Mouse (Mus musculus) kidney, embryonic 16.5 days (tissue): ENCODE data around the gene Dpy19l3. TPM values are rescaled to one million over a fixed set of nuclear protein-coding genes. Genes with fewer than 3 reads are reported as not detected.

Experiments used
- ATAC-seq: fragments of 200-750 bp; cut with Nextera tagmentation; 2 replicates; pipeline ENCODE4 v1.8.0; 2017; ENCODE audit warnings: moderate TSS enrichment; ENCODE audit not compliant: low FRiP score, low TSS enrichment
- H3K27ac ChIP-seq: fragments of 300-500 bp; sonication (generic); 2 replicates; pipeline ENCODE4 v1.5.1; 2014; ENCODE audit warnings: low read length
- H3K27me3 ChIP-seq: fragments of 300-500 bp; sonication (generic); 2 replicates; pipeline ENCODE4 v1.6.1; 2014; ENCODE audit warnings: low read length, control low read depth, mixed read lengths; ENCODE audit not compliant: insufficient read depth
- H3K36me3 ChIP-seq: fragments of 300-500 bp; sonication (generic); 2 replicates; pipeline ENCODE4 v1.6.1; 2014; ENCODE audit warnings: low read length, control low read depth, mixed read lengths; ENCODE audit not compliant: insufficient read depth
- H3K4me1 ChIP-seq: fragments of 300-500 bp; sonication (generic); 2 replicates; pipeline ENCODE4 v1.6.1; 2014; ENCODE audit warnings: low read length, control low read depth, mixed read lengths; ENCODE audit not compliant: insufficient read depth
- H3K4me2 ChIP-seq: fragments of 300-500 bp; sonication (generic); replicated peaks from 2 replicates; pipeline ENCODE4 v1.6.1; 2014; ENCODE audit warnings: low read depth, low read length
- H3K4me3 ChIP-seq: fragments of 300-500 bp; sonication (generic); 2 replicates; pipeline ENCODE4 v1.5.1; 2014; ENCODE audit warnings: mild to moderate bottlenecking, low read length
- H3K9ac ChIP-seq: fragments of 300-500 bp; sonication (generic); replicated peaks from 2 replicates; pipeline ENCODE4 v1.6.1; 2014; ENCODE audit warnings: low read length
- H3K9me3 ChIP-seq: fragments of 300-500 bp; sonication (generic); 2 replicates; pipeline ENCODE4 v1.6.1; 2016; ENCODE audit warnings: low read length, control low read depth
- WGBS: fragments of 180-500 bp; shearing (Covaris S2); extraction: QIAGEN DNeasy Blood & Tissue Kit; methylation state at CpG from one replicate; pipeline ENCODE4 v1.1.7; 2014; 5-methylcytosine and 5-hydroxymethylcytosine counted together
- polyA plus RNA-seq: library from polyadenylated mRNA; unstranded; fragments of >200 nt; fragmentation: Nextera tagmentation; extraction: Ambion mirVana; gene quantifications from 2 replicates; pipeline ENCODE4 v1.2.1, GENCODE M21; 2015

The Dpy19l3 gene
- polyA plus RNA-seq, 1 experiment from 2014 or later, result 27.5 TPM

GRCm38 (mm10) chr7:35699005-35699404 lies 55.2 kb downstream of the Dpy19l3 start:
- ATAC-seq, result no peak

GRCm38 (mm10) chr7:35698073-35698472 lies 56.2 kb downstream of the Dpy19l3 start:
- no peaks in the 10 kb centered on the region; the same call in 1 of the 2 replicates for H3K9me3 ChIP-seq
- H3K4me3 ChIP-seq, result no peak overlapping the region
- ATAC-seq, result no peak
- H3K27ac ChIP-seq, result no peak overlapping the region
- H3K4me1 ChIP-seq, result no peaks in the 10 kb centered on the region
- peaks cover 17% of the 10 kb centered on the region for H3K36me3 ChIP-seq
- H3K9ac ChIP-seq, result no peak overlapping the region
- WGBS, result 97% methylated on average over 1 of the region's 1 CpGs
- H3K27me3 ChIP-seq, result no peaks in the 10 kb centered on the region
- H3K4me2 ChIP-seq, result no peak overlapping the region

More at GRCm38 (mm10) chr7:35699005-35699404, 55.2 kb downstream of the Dpy19l3 start:
- Histone ChIP-seq H3K4me2 (no peak overlapping the region), H3K9ac (no peak overlapping the region), H3K9me3 (no peaks in the 10 kb centered on the region; the same call in 1 of the 2 replicates), H3K4me1 (no peaks in the 10 kb centered on the region), H3K36me3 (peaks cover 21% of the 10 kb centered on the region), H3K27ac (no peak overlapping the region), H3K27me3 (no peaks in the 10 kb centered on the region), H3K4me3 (no peak overlapping the region)
- WGBS, result 87% methylated on average over 8 of the region's 8 CpGs

GRCm38 (mm10) chr7:35692641-35693040 lies 61.6 kb downstream of the Dpy19l3 start:
- no peak for ATAC-seq
- no peak overlapping the region for H3K27ac ChIP-seq
- no peak overlapping the region for H3K4me3 ChIP-seq
- H3K4me1 ChIP-seq, result peaks cover 14% of the 10 kb centered on the region
- no peak overlapping the region for H3K4me2 ChIP-seq
- H3K9ac ChIP-seq, result no peak overlapping the region
- H3K9me3 ChIP-seq, result no peaks in the 10 kb centered on the region; the same call in 1 of the 2 replicates
- no peaks in the 10 kb centered on the region for H3K27me3 ChIP-seq
- H3K36me3 ChIP-seq, result peaks cover 11% of the 10 kb centered on the region
- 89% methylated on average over 12 of the region's 12 CpGs for WGBS

GRCm38 (mm10) chr7:35692117-35692516 lies 62.1 kb downstream of the Dpy19l3 start:
- no peak for ATAC-seq
- Histone ChIP-seq H3K9ac (no peak overlapping the region), H3K4me3 (no peak overlapping the region), H3K9me3 (no peaks in the 10 kb centered on the region; the same call in 1 of the 2 replicates), H3K36me3 (peaks cover 11% of the 10 kb centered on the region), H3K4me1 (peaks cover 20% of the 10 kb centered on the region), H3K27me3 (no peaks in the 10 kb centered on the region), H3K27ac (no peak overlapping the region), H3K4me2 (no peak overlapping the region)
- WGBS, result 84% methylated on average over 14 of the region's 14 CpGs

- Histone ChIP-seq H3K27ac (no peak overlapping the region), H3K27me3 (no peaks in the 10 kb centered on the region), H3K4me1 (peaks cover 29% of the 10 kb centered on the region), H3K4me2 (no peak overlapping the region), H3K9ac (no peak overlapping the region), H3K9me3 (no peaks in the 10 kb centered on the region), H3K36me3 (peaks cover 4% of the 10 kb centered on the region; the same call in 1 of the 2 replicates), H3K4me3 (no peak overlapping the region)
- ATAC-seq, result no peak
- 70% methylated on average over 11 of the region's 11 CpGs for WGBS
Observed at GRCm38 (mm10) chr7:35688781-35689349, 65.4 kb downstream of the Dpy19l3 start.

- peaks cover 29% of the 10 kb centered on the region for H3K4me1 ChIP-seq
- ATAC-seq, result peak; percentile 28; the same call in 1 of the 2 replicates
- no peak overlapping the region; the same call in 1 of the 2 replicates for H3K9ac ChIP-seq
- no peaks in the 10 kb centered on the region for H3K9me3 ChIP-seq
- H3K4me3 ChIP-seq, result no peak overlapping the region
- H3K27ac ChIP-seq, result no peak overlapping the region
- peaks cover 4% of the 10 kb centered on the region; the same call in 1 of the 2 replicates for H3K36me3 ChIP-seq
- H3K27me3 ChIP-seq, result no peaks in the 10 kb centered on the region
- no peak overlapping the region for H3K4me2 ChIP-seq
- WGBS, result 52% methylated on average over 9 of the region's 9 CpGs
Observed at GRCm38 (mm10) chr7:35688276-35688675, 66.0 kb downstream of the Dpy19l3 start.

- peak; percentile 59; the same call in 1 of the 2 replicates for ATAC-seq
- Histone ChIP-seq H3K4me3 (no peak overlapping the region), H3K36me3 (peaks cover 4% of the 10 kb centered on the region; the same call in 1 of the 2 replicates), H3K27me3 (no peaks in the 10 kb centered on the region), H3K27ac (no peak overlapping the region), H3K9ac (no peak overlapping the region), H3K4me2 (peak overlapping the region; percentile 46), H3K4me1 (peaks cover 29% of the 10 kb centered on the region), H3K9me3 (no peaks in the 10 kb centered on the region)
- WGBS, result 18% methylated on average over 10 of the region's 10 CpGs
Observed at GRCm38 (mm10) chr7:35687229-35687628, 67.0 kb downstream of the Dpy19l3 start.

- Histone ChIP-seq H3K4me3 (no peak overlapping the region), H3K36me3 (0 out of 2 replicates have a peak, but pooled peaks cover 4% of the 10 kb centered on the region)
Observed at GRCm38 (mm10) chr7:35686756-35687155, 67.5 kb downstream of the Dpy19l3 start.

GRCm38 (mm10) chr7:35686216-35686615 lies 68.0 kb downstream of the Dpy19l3 start:
- Histone ChIP-seq H3K9ac (no peak overlapping the region), H3K4me3 (no peak overlapping the region), H3K27ac (peak overlapping the region; percentile 16; the same call in 1 of the 2 replicates), H3K36me3 (0 out of 2 replicates have a peak, but pooled peaks cover 4% of the 10 kb centered on the region), H3K4me2 (peak overlapping the region; percentile 46; the same call in 1 of the 2 replicates), H3K4me1 (peaks cover 29% of the 10 kb centered on the region), H3K27me3 (no peaks in the 10 kb centered on the region), H3K9me3 (no peaks in the 10 kb centered on the region)
- WGBS, result 34% methylated on average over 11 of the region's 11 CpGs
- peak; percentile 65; the same call in 1 of the 2 replicates for ATAC-seq

More at GRCm38 (mm10) chr7:35686756-35687155, 67.5 kb downstream of the Dpy19l3 start:
- Histone ChIP-seq H3K27ac (no peak overlapping the region), H3K4me1 (peaks cover 29% of the 10 kb centered on the region), H3K9me3 (no peaks in the 10 kb centered on the region), H3K4me2 (peak overlapping the region; percentile 46), H3K9ac (no peak overlapping the region), H3K27me3 (no peaks in the 10 kb centered on the region)
- 18% methylated on average over 13 of the region's 13 CpGs for WGBS
- no peak for ATAC-seq
